Mouse (Mus musculus): ENCODE data around the gene Zscan22. TPM values are rescaled to one million over a fixed set of nuclear protein-coding genes. Genes with fewer than 3 reads are reported as not detected.

The Zscan22 gene
- 3.8 and 4.0 TPM in 2 replicates for polyA plus RNA-seq (2015; fragmentation: Nextera tagmentation; extraction: Ambion mirVana)

GRCm38 (mm10) chr7:12897655-12898410 is at the start of gene Zscan22:
Zscan22 (plus strand) TSS chr7:12897815.

GRCm38 (mm10) chr7:12880911-12881660 is 16.5 kb upstream of the Zscan22 start, which contains the start of gene Zfp128:
Zfp128 (plus strand) TSS chr7:12881177.

GRCm38 (mm10) chr7:12921705-12922465 is 24.3 kb downstream of the Zscan22 start, which contains the start of gene Rps5:
Rps5 (plus strand) TSS chr7:12922290.

GRCm38 (mm10) chr7:12927191-12927680 is 29.6 kb downstream of the Zscan22 start, which contains the start of gene Rnf225:
Rnf225 (plus strand) TSS chr7:12927416.

Other genes with a start within 250 kb of the Zscan22 start
- gene Vmn2r55, start 212.8 kb upstream of the Zscan22 start, polyA plus RNA-seq (2015; fragmentation: Nextera tagmentation; extraction: Ambion mirVana), result not detected in 2 replicates
- not detected in 2 replicates for gene Vmn2r56, start 162.8 kb upstream of the Zscan22 start, polyA plus RNA-seq (2015; fragmentation: Nextera tagmentation; extraction: Ambion mirVana)
- gene Zscan18, start 94.2 kb upstream of the Zscan22 start, polyA plus RNA-seq (2015; fragmentation: Nextera tagmentation; extraction: Ambion mirVana), result 0.49 and 0.86 TPM in 2 replicates
- gene Zfp329, start 79.0 kb upstream of the Zscan22 start, polyA plus RNA-seq (2015; fragmentation: Nextera tagmentation; extraction: Ambion mirVana), result 5.1 and 5.9 TPM in 2 replicates
- gene Zfp110, start 63.1 kb upstream of the Zscan22 start, polyA plus RNA-seq (2015; fragmentation: Nextera tagmentation; extraction: Ambion mirVana), result 13.2 and 14.4 TPM in 2 replicates
- gene Zfp128, start 16.6 kb upstream of the Zscan22 start, polyA plus RNA-seq (2015; fragmentation: Nextera tagmentation; extraction: Ambion mirVana), result 0.88 and 1.4 TPM in 2 replicates
- gene Rps5, start 24.5 kb downstream of the Zscan22 start, polyA plus RNA-seq (2015; fragmentation: Nextera tagmentation; extraction: Ambion mirVana), result 1,111 and 1,114 TPM in 2 replicates
- 0.06 and 0.12 TPM in 2 replicates for gene Rnf225, start 29.6 kb downstream of the Zscan22 start, polyA plus RNA-seq (2015; fragmentation: Nextera tagmentation; extraction: Ambion mirVana)
- gene Zfp324, start 68.0 kb downstream of the Zscan22 start, polyA plus RNA-seq (2015; fragmentation: Nextera tagmentation; extraction: Ambion mirVana), result 3.1 and 3.2 TPM in 2 replicates
- gene Zfp446, start 80.0 kb downstream of the Zscan22 start, polyA plus RNA-seq (2015; fragmentation: Nextera tagmentation; extraction: Ambion mirVana), result 2.8 and 3.1 TPM in 2 replicates
- gene Slc27a5, start 100.4 kb downstream of the Zscan22 start, polyA plus RNA-seq (2015; fragmentation: Nextera tagmentation; extraction: Ambion mirVana), result 0.08 TPM in 1 of 2 replicates, not detected in the other
- 127 and 136 TPM in 2 replicates for gene Trim28, start 101.3 kb downstream of the Zscan22 start, polyA plus RNA-seq (2015; fragmentation: Nextera tagmentation; extraction: Ambion mirVana)
- gene Zbtb45, start 112.2 kb downstream of the Zscan22 start, polyA plus RNA-seq (2015; fragmentation: Nextera tagmentation; extraction: Ambion mirVana), result 13.7 and 13.9 TPM in 2 replicates
- 158 and 162 TPM in 2 replicates for gene Chmp2a, start 137.0 kb downstream of the Zscan22 start, polyA plus RNA-seq (2015; fragmentation: Nextera tagmentation; extraction: Ambion mirVana)
- gene Ube2m, start 140.5 kb downstream of the Zscan22 start, polyA plus RNA-seq (2015; fragmentation: Nextera tagmentation; extraction: Ambion mirVana), result 75.4 and 75.6 TPM in 2 replicates
- gene Mzf1, start 156.9 kb downstream of the Zscan22 start, polyA plus RNA-seq (2015; fragmentation: Nextera tagmentation; extraction: Ambion mirVana), result 0.36 and 1.1 TPM in 2 replicates
- not detected in 2 replicates for gene Vmn1r85, start 197.4 kb downstream of the Zscan22 start, polyA plus RNA-seq (2015; fragmentation: Nextera tagmentation; extraction: Ambion mirVana)
- gene Vmn1r86, start 222.1 kb downstream of the Zscan22 start, polyA plus RNA-seq (2015; fragmentation: Nextera tagmentation; extraction: Ambion mirVana), result not detected in 2 replicates
- not detected in 2 replicates for gene Vmn1r87, start 242.3 kb downstream of the Zscan22 start, polyA plus RNA-seq (2015; fragmentation: Nextera tagmentation; extraction: Ambion mirVana)